Mouse (Mus musculus) megakaryocyte, embryonic 14.5 days (primary cell): ENCODE results near the gene Mctp2.

Experiments
- FLI1 ChIP-seq: IDR thresholded peaks from 2 replicates; pipeline ENCODE4 v1.6.1; 2012; ENCODE audit warnings: low read length, inconsistent platforms, mixed read lengths
- GATA1 ChIP-seq: IDR thresholded peaks from 3 replicates; pipeline ENCODE4 v1.6.1; 2012; ENCODE audit warnings: mixed read lengths, low read length, inconsistent platforms, borderline replicate concordance

DNA sequence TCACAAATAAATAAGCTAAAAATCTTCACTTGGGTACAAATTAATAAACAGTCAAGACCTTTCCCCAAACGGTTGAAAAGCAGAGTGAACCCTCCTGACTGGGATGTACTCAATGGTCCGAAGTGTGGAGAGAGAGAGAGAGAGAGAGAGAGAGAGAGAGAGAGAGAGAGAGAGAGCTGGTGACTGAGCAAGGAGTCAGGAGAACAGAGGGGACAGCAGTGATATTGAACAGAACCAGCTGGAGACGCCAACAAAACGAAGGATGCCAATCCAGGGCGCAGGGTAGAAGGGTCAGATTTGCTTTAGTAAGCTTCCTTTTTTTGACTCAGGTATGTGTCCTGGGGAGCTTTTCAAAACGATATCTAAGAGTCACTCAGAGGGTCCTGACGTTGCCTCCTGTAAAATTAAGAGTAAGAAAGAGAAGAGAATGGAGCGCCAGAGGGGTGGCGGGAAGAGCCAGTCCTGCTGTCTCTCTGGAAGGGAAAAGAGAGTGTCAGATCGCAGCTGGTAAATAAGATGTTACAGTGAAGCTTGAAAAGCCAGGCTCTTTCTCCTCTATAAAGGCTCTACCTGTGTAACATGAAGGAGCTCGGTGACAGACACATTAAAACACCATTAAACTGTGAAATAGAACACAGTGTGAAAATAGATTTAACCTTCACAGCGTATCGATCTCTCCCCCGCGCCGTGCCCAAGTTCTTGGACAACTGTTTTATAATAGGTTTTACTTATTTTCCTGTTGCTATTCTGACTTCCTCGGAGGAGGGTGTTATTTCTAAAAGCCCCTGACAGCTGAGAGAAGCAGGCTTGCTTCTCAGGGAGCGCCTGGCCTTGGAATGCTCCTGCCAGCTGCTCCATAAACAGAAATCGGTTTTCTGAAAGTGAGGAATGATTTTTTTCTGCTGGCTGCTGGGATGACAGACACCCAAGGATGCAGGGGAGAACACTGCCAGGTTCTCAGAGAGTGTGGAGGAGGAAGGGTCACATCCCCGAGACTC lies 258.5 kb downstream of the Mctp2 start:
- TF ChIP-seq GATA1 = no peak
- no peak for TF ChIP-seq FLI1
